Mouse (Mus musculus): ENCODE measurements around the gene Gm3591.
"Not testable (repeated sequence)": the region's sequence is repeated elsewhere in the genome, so short reads cannot be mapped to it uniquely, and the experiment has no call there.

GRCm38 (mm10) chr14:6426766-6427165 is 14.5 kb upstream of the Gm3591 start:
- not testable (repeated sequence) for TF ChIP-seq CTCF, EP300 (IDR thresholded peaks at IDR 0.05; ENCODE audit: low read depth)
